Mouse (Mus musculus): ENCODE data around the gene Glb1. TPM values are rescaled to one million over a fixed set of nuclear protein-coding genes. Genes with fewer than 3 reads are reported as not detected.

Glb1 gene
- polyA plus RNA-seq, 2 experiments = 10.2 to 13.1 TPM

DNA sequence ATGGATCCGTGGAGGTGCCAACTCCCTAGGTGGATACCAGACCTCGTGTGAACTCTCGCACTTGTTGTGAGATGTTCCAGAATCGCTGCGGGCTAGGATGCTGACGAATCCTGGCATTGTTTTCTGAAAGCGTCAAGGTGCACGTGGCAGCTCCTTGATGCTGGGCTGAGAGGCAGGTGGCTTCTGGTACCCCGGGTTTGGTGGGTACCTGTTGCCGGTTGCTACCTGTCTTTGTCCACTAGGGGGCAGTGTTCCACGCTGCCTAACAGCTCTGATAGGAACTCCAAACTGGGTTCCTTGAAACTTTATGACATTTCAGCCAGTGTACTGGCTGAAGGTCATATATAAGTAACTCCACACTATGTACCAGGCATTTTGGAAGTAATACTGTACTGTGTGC lies 14.8 kb downstream of the Glb1 start:
- Histone ChIP-seq H3K4me3 (ENCODE audit: insufficient read depth in 1 of 2, low read depth in 2 of 2, low read length in 2 of 2) (no peak overlapping the region), H3K4me1 (replicated peaks; ENCODE audit: control insufficient read depth in 2 of 2, insufficient read depth in 2 of 2, low read length in 1 of 2) (peaks cover 0 to 3% of the 10 kb centered on the region in 2 experiments; a peak in 1 of 4 replicates), H3K27me3 (ENCODE audit: control insufficient read depth, insufficient read depth, low read length) (no peaks in the 10 kb centered on the region), H3K9ac (replicated peaks) (no peak overlapping the region), H3K4me2 (ENCODE audit: low read depth) (no peak overlapping the region), H3K9me3 (ENCODE audit: control insufficient read depth, low read length) (no peaks in the 10 kb centered on the region), H3K27ac (no peak overlapping the region), H3K36me3 (replicated peaks; ENCODE audit: control insufficient read depth, insufficient read depth, low read depth) (no peaks in the 10 kb centered on the region)
- ATAC-seq (ENCODE audit: insufficient read depth) = no peak
- TF ChIP-seq EP300 (IDR thresholded peaks at IDR 0.05; ENCODE audit: low read depth) (no peak), CTCF (IDR thresholded peaks at IDR 0.05; ENCODE audit: low read depth) (peak; percentile 93)
- WGBS (ENCODE audit: insufficient replicate concordance) = 28% methylated on average over 11 of the region's 11 CpGs
- DNase-seq (ENCODE audit: low read depth in 3 of 3, low spot score in 3 of 3) = peak in 1 of 3 experiments; percentile 53

DNA sequence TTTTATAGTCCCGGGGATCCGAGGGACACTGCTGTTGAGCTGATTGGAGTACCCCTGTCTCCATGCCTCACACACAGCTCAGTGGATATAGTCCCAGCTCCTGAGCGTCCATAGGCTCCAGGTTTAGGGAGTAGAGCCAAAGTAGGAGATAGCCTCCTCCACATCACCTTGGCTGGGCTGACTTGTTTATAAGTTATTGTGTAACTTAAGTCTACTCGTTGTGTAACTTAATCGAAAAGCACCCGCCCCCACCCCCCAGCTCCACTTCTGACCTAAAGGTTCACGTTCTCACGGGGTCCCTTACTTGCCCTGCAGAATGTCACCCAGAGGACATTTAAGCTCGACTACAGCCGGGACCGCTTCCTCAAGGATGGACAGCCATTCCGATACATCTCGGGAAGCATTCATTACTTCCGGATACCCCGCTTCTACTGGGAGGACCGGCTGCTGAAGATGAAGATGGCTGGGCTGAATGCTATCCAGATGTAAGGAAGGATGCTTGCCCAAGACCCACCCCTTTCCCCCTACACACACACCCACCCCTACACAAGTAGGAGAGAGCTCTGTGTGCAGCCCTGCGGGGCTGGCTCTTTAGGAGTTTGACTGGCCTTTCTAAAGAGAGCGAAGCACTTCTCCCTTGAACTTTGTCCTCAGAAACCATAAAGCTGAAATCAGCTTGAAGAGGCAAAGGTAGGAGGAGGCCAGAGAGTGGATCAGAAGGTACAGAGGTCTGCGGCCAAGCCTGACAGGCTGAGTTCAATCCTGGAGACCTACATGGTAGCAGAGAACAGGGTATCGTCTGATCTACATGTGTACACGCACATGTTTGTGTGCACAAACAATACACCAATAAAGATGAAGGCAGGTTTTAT lies 16.0 kb downstream of the Glb1 start:
- H3K9ac ChIP-seq (replicated peaks) = no peak overlapping the region
- 79% methylated on average over 21 of the region's 21 CpGs for WGBS (ENCODE audit: insufficient replicate concordance)
- H3K4me3 ChIP-seq (ENCODE audit: insufficient read depth in 1 of 2, low read depth in 2 of 2, low read length in 2 of 2) = no peak overlapping the region
- H3K36me3 ChIP-seq (replicated peaks; ENCODE audit: control insufficient read depth, insufficient read depth, low read depth) = no peaks in the 10 kb centered on the region
- ATAC-seq (ENCODE audit: insufficient read depth) = no peak
- DNase-seq (ENCODE audit: low read depth in 3 of 3, low spot score in 3 of 3) = no peak
- no peaks in the 10 kb centered on the region for H3K27me3 ChIP-seq (ENCODE audit: control insufficient read depth, insufficient read depth, low read length)
- H3K4me2 ChIP-seq (ENCODE audit: low read depth) = no peak overlapping the region
- peaks cover 0 to 3% of the 10 kb centered on the region in 2 experiments; a peak in 1 of 4 replicates for H3K4me1 ChIP-seq (replicated peaks; ENCODE audit: control insufficient read depth in 2 of 2, insufficient read depth in 2 of 2, low read length in 1 of 2)
- H3K9me3 ChIP-seq (ENCODE audit: control insufficient read depth, low read length) = no peaks in the 10 kb centered on the region
- no peak overlapping the region for H3K27ac ChIP-seq
- TF ChIP-seq CTCF (IDR thresholded peaks at IDR 0.05; ENCODE audit: low read depth) = no peak
- no peak for TF ChIP-seq EP300 (IDR thresholded peaks at IDR 0.05; ENCODE audit: low read depth)

DNA sequence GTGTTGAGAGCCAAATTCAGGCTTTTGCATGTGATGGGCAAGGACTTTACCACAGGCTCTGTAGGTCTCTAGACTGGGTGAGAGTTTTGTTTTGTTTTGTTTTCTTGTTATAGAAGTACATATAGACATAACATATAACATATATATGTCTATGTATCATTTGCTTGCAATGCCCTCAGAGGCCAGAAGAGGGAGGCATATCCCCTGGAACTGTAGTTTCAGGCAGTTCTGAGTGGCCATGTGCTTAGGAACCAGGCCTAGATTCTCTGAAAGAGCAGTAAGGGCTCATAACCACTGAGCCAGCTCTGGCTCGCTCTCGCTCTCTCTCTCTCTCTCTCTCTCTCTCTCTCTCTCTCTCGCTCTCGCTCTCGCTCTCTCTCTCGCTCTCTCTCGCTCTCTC lies 17.3 kb downstream of the Glb1 start:
- no peak for ATAC-seq (ENCODE audit: insufficient read depth)

DNA sequence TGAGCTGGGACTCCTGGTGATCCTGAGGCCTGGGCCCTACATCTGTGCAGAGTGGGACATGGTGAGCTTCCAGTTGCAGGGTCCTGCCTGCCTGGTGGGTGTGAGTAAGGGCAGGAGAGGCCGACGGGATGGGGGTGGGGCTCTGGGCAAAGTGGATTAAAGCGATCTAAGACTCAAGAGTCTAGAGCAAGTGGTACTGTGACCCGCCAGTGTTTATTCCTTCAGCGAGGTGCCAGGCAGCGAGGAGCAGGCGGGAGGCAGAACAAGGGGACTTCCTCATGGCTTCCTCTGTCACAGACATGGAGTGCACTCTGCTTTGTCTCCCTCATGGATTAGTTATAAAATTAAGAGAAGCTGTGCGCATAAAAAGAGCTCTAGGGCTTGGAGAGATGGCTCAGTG lies 19.6 kb downstream of the Glb1 start:
- H3K4me1 ChIP-seq (replicated peaks; ENCODE audit: control insufficient read depth in 2 of 2, insufficient read depth in 2 of 2, low read length in 1 of 2) = peaks cover 0 to 3% of the 10 kb centered on the region in 2 experiments; a peak in 1 of 4 replicates
- 72% methylated on average over 8 of the region's 8 CpGs for whole genome bisulfite sequencing (ENCODE audit: insufficient replicate concordance)
- H3K4me3 ChIP-seq (ENCODE audit: insufficient read depth in 1 of 2, low read depth in 2 of 2, low read length in 2 of 2) = no peak overlapping the region

More for the DNA sequence above, 17.3 kb downstream of the Glb1 start:
- Histone ChIP-seq H3K4me3 (ENCODE audit: insufficient read depth in 1 of 2, low read depth in 2 of 2, low read length in 2 of 2) (no peak overlapping the region), H3K9ac (replicated peaks) (no peak overlapping the region), H3K36me3 (replicated peaks; ENCODE audit: control insufficient read depth, insufficient read depth, low read depth) (no peaks in the 10 kb centered on the region), H3K9me3 (ENCODE audit: control insufficient read depth, low read length) (no peaks in the 10 kb centered on the region), H3K27me3 (ENCODE audit: control insufficient read depth, insufficient read depth, low read length) (no peaks in the 10 kb centered on the region), H3K27ac (no peak overlapping the region), H3K4me1 (replicated peaks; ENCODE audit: control insufficient read depth in 2 of 2, insufficient read depth in 2 of 2, low read length in 1 of 2) (peaks cover 0 to 3% of the 10 kb centered on the region in 2 experiments; a peak in 1 of 4 replicates), H3K4me2 (ENCODE audit: low read depth) (no peak overlapping the region)
- WGBS (ENCODE audit: insufficient replicate concordance) = 88% methylated on average over 7 of the region's 7 CpGs
- TF ChIP-seq EP300 (IDR thresholded peaks at IDR 0.05; ENCODE audit: low read depth) (no peak), CTCF (IDR thresholded peaks at IDR 0.05; ENCODE audit: low read depth) (peak; percentile 78)
- peak in 1 of 3 experiments; percentile 51 for DNase-seq (ENCODE audit: low read depth in 3 of 3, low spot score in 3 of 3)

DNA sequence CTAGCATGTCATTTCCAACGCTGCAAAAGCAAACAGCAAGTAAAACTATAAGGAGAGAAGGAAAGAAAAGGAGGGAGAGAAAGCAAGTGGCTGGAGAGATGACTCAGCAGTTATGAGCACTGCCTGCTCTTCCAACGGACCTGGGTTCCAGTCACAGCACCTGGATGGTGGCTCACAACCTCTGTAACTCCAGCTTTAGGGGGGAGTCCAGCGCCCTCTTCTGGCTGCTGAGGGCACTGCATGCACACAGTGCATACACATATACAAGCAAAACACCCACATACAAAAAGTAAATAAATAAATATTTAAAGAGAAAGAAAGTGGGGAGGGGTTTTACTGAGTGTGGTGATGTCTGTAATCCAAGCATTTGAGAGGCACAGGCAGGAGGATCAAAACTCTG lies 20.2 kb downstream of the Glb1 start:
- WGBS (ENCODE audit: insufficient replicate concordance) = 60% methylated on average over 3 of the region's 3 CpGs
- H3K27ac ChIP-seq = no peak overlapping the region
- ATAC-seq (ENCODE audit: insufficient read depth) = no peak

More for the DNA sequence above, 19.6 kb downstream of the Glb1 start:
- Histone ChIP-seq H3K36me3 (replicated peaks; ENCODE audit: control insufficient read depth, insufficient read depth, low read depth) (no peaks in the 10 kb centered on the region), H3K27ac (no peak overlapping the region), H3K27me3 (ENCODE audit: control insufficient read depth, insufficient read depth, low read length) (no peaks in the 10 kb centered on the region), H3K4me2 (ENCODE audit: low read depth) (no peak overlapping the region), H3K9me3 (ENCODE audit: control insufficient read depth, low read length) (no peaks in the 10 kb centered on the region), H3K9ac (replicated peaks) (no peak overlapping the region)
- no peak for TF ChIP-seq EP300 (IDR thresholded peaks at IDR 0.05; ENCODE audit: low read depth)
- TF ChIP-seq CTCF (IDR thresholded peaks at IDR 0.05; ENCODE audit: low read depth) = no peak
- no peak for ATAC-seq (ENCODE audit: insufficient read depth)
- DNase-seq (ENCODE audit: low read depth in 3 of 3, low spot score in 3 of 3) = no peak

More for the DNA sequence above, 20.2 kb downstream of the Glb1 start:
- Histone ChIP-seq H3K9ac (replicated peaks) (no peak overlapping the region), H3K4me2 (ENCODE audit: low read depth) (no peak overlapping the region), H3K9me3 (ENCODE audit: control insufficient read depth, low read length) (no peaks in the 10 kb centered on the region), H3K4me1 (replicated peaks; ENCODE audit: control insufficient read depth in 2 of 2, insufficient read depth in 2 of 2, low read length in 1 of 2) (peaks cover 0 to 3% of the 10 kb centered on the region in 2 experiments; a peak in 1 of 4 replicates), H3K36me3 (replicated peaks; ENCODE audit: control insufficient read depth, insufficient read depth, low read depth) (no peaks in the 10 kb centered on the region), H3K27me3 (ENCODE audit: control insufficient read depth, insufficient read depth, low read length) (no peaks in the 10 kb centered on the region), H3K4me3 (ENCODE audit: insufficient read depth in 1 of 2, low read depth in 2 of 2, low read length in 2 of 2) (no peak overlapping the region)
- no peak for DNase-seq (ENCODE audit: low read depth in 3 of 3, low spot score in 3 of 3)
- TF ChIP-seq EP300 (IDR thresholded peaks at IDR 0.05; ENCODE audit: low read depth) (no peak), CTCF (IDR thresholded peaks at IDR 0.05; ENCODE audit: low read depth) (peak; percentile 55)
